ENCODE assay signal across 14 mouse cellular contexts in the genomic region with DNA sequence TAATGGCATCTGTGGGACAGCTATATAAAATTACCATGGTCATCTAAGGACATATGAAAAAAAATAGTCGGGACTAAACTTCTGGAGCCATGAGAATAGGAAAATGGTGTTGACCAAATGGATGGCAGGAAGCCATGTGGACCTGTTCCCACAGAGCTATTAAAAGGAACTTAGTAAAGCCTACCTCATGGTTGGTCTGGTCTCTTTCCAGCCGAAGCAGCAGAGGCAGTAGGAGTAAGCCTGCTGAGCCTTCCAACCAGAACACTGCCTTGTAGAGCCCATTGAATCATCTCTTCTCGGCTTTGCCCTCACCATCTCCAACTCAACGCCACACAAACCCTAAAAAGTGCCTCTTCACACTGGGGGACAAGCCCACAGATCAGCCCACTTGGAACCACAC. TPM values are rescaled to one million over a fixed set of nuclear protein-coding genes. Genes with fewer than 3 reads are reported as not detected.
DNase-seq lines count a peak whose midpoint lies in the region; ATAC-seq and TF ChIP-seq lines count a peak whose summit lies in the region.
"Had no signal": no experiment of that assay in that cellular context is flagged by ENCODE, and none has a peak within 500 bp of the region (broad histone marks: within the 10 kb centered on the region; RNA-seq: fewer than 3 reads in every experiment).

No protein-coding gene starts in this region.

- H3K4me1 ChIP-seq in midbrain, embryonic 13.5 days (replicated peaks): no peaks in the 10 kb centered on the region
- no peaks in the 10 kb centered on the region for H3K4me1 ChIP-seq in kidney, adult 2 months (ENCODE audit: control insufficient read depth, insufficient read depth, low read length)
- H3K4me1 ChIP-seq: embryonic facial prominence, embryonic 13.5 days; hindbrain, embryonic 15.5 days; lung, embryonic 15.5 days had no signal

- no peak for ATAC-seq in midbrain, embryonic 13.5 days
- ATAC-seq: forebrain, embryonic 16.5 days had no signal

- DNase-seq in cerebellum, adult 9-11 months: peak; percentile 4
- no peak for DNase-seq in cerebellum, postnatal 4 days (ENCODE audit: low spot score in 2 of 2)
- peak; percentile 1 for DNase-seq in lung, postnatal 36 days
- no peak for DNase-seq in lung, postnatal 25 days (ENCODE audit: low spot score)
- DNase-seq in layer of hippocampus, adult 8-10 months (ENCODE audit: low spot score in 2 of 2): peak; percentile 54 to 59
- DNase-seq in skeletal muscle tissue, adult 2 months (ENCODE audit: low read depth, low spot score): peak; percentile 37
- DNase-seq in kidney, adult 2 months: no peak
- DNase-seq: B cell, adult 2 months had no signal

- no peak overlapping the region for H3K9ac ChIP-seq in midbrain, embryonic 13.5 days (replicated peaks)
- H3K9ac ChIP-seq: embryonic facial prominence, embryonic 13.5 days; hindbrain, embryonic 15.5 days; lung, embryonic 15.5 days had no signal

- no peak overlapping the region for H3K4me3 ChIP-seq in midbrain, embryonic 13.5 days (replicated peaks)
- no peak overlapping the region for H3K4me3 ChIP-seq in kidney, adult 2 months (ENCODE audit: insufficient read depth, low read depth, low read length)
- H3K4me3 ChIP-seq: embryonic facial prominence, embryonic 13.5 days; hindbrain, embryonic 15.5 days; lung, embryonic 15.5 days had no signal

- no peak overlapping the region for H3K4me2 ChIP-seq in midbrain, embryonic 13.5 days (replicated peaks)
- H3K4me2 ChIP-seq: embryonic facial prominence, embryonic 13.5 days; hindbrain, embryonic 15.5 days; lung, embryonic 15.5 days had no signal

- TF ChIP-seq POLR2A in kidney, adult 2 months (IDR thresholded peaks at IDR 0.05; ENCODE audit: low read depth, low read length): no peak

- H3K27me3 ChIP-seq in midbrain, embryonic 13.5 days: no peaks in the 10 kb centered on the region
- no peaks in the 10 kb centered on the region for H3K27me3 ChIP-seq in kidney, adult 2 months (replicated peaks; ENCODE audit: control insufficient read depth, insufficient read depth, low read length)
- H3K27me3 ChIP-seq: embryonic facial prominence, embryonic 13.5 days; hindbrain, embryonic 15.5 days; lung, embryonic 15.5 days had no signal

- H3K9me3 ChIP-seq in midbrain, embryonic 13.5 days: no peaks in the 10 kb centered on the region
- H3K9me3 ChIP-seq: embryonic facial prominence, embryonic 13.5 days; hindbrain, embryonic 15.5 days; lung, embryonic 15.5 days had no signal

- H3K27ac ChIP-seq in midbrain, embryonic 13.5 days: no peak overlapping the region
- H3K27ac ChIP-seq in kidney, adult 2 months (ENCODE audit: insufficient read depth, low read depth, low read length): no peak overlapping the region
- H3K27ac ChIP-seq: embryonic facial prominence, embryonic 13.5 days; hindbrain, embryonic 15.5 days; lung, embryonic 15.5 days had no signal

- WGBS in midbrain, embryonic 13.5 days: 88% methylated on average over 4 of the region's 4 CpGs
- 81% methylated on average over 4 of the region's 4 CpGs for WGBS in kidney, adult 2 months

- H3K36me3 ChIP-seq in midbrain, embryonic 13.5 days: no peaks in the 10 kb centered on the region
- H3K36me3 ChIP-seq in kidney, adult 2 months (ENCODE audit: control insufficient read depth, insufficient read depth, low read length): no peaks in the 10 kb centered on the region
- H3K36me3 ChIP-seq: embryonic facial prominence, embryonic 13.5 days; hindbrain, embryonic 15.5 days; lung, embryonic 15.5 days had no signal

- TF ChIP-seq CTCF in kidney, adult 2 months (conservative IDR thresholded peaks at IDR 0.05; ENCODE audit: insufficient read depth, insufficient read length, low read depth, low read length): no peak

RNA-seq across cellular contexts. Expression of a gene that starts 15.0 kb away (rescaled TPM):
- 1 to 10 TPM in 2 of 4 experiments, under 1 TPM in 2; 0.93 to 4.7 (median 2.0) TPM for total RNA-seq in layer of hippocampus, adult 8-10 months (2022)
- polyA plus RNA-seq in midbrain, embryonic 13.5 days (2015; fragmentation: Nextera tagmentation; extraction: Ambion mirVana): 0.03 and 0.13 TPM in 2 replicates
- polyA plus RNA-seq in kidney, adult 2 months (2012; rRNA removed): 0.05 and 0.17 TPM in 2 replicates
- polyA plus RNA-seq: lung, embryonic 15.5 days; stomach, embryonic 14.5 days had no signal

RNA-seq across cellular contexts. Expression of a gene that starts 33.3 kb away (rescaled TPM):
- total RNA-seq in layer of hippocampus, adult 8-10 months (2022): under 1 TPM in 1 of 4 experiments, not detected in 3; 0.27 TPM
- polyA plus RNA-seq in midbrain, embryonic 13.5 days (2015; fragmentation: Nextera tagmentation; extraction: Ambion mirVana): 0.15 TPM in 1 of 2 replicates, not detected in the other
- not detected in 2 replicates for polyA plus RNA-seq in kidney, adult 2 months (2012; rRNA removed)
- polyA plus RNA-seq: embryonic facial prominence, embryonic 13.5 days; lung, embryonic 15.5 days; stomach, embryonic 14.5 days had no signal

Comparison
In these comparisons a context has a peak if more than half of its experiments do, and no peak if none do; other contexts are left out.
1. DNase-seq: peak in cerebellum, adult 9-11 months (single experiment), lung, postnatal 36 days (single experiment), layer of hippocampus, adult 8-10 months (2 of 2) and skeletal muscle tissue, adult 2 months (single experiment); none in cerebellum, postnatal 4 days (0 of 2), lung, postnatal 25 days (single experiment) and kidney, adult 2 months (single experiment).